Mouse (Mus musculus): Measurements from ENCODE around the gene Nanos3. TPM values are rescaled to one million over a fixed set of nuclear protein-coding genes. Genes with fewer than 3 reads are reported as not detected.

Gene Nanos3
- total RNA-seq, 2 experiments from 2014 or later = not detected

DNA sequence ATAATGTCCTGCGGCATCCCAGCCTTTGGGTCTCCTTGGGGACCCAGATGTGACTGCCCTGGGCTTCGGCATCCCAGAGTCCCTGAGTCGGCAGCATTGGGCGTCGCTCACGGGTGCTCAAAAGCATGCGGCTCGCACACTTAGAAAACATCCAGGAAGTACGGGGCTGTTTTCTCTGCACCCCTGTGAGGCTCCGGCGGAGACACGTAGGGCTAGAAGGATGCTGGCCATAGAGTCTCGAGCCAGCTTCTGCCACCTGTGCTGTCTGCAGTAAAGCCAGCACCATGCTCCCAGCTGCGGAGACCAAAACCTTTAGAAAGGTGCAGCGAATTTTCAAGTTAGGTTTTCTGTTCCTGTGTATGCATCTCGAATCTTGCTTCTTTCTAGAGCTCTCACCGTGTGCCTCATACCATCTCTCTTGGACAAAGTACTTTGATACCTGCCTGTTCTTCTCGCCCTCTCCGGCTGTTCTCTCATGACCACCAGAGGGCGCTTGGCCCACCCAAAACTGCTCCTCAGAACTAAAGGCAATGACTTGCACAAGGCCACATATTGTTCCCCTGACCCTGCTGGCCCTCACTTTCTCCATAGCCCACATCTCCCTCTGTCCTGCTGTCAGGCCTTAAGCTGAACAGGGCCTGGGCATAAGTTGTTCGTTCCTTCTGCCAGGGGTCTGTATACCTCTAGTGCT lies 2.2 kb upstream of the Nanos3 start:
- peak; percentile 60 for ATAC-seq (replicated peaks; ENCODE audit: low FRiP score, poor library complexity, severe bottlenecking)

DNA sequence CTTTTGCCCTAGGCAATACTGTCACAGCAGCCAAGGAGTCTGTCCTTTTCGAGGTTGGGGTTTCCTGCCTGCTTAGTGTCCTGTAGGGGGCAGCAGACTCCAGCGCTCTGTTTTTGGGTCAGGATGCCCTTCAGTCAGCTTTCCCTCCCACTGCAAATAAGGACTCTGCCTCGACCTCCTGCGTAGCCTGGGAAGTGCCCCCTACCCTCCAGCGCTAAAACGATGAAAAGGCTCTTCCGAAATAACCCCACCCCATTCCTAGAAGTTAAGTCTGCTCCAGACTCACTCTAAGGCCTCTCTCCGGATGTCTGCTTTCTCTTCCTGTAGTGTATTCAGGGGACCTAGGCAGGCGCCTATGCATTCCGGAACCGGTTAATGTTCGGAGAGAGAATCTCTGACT lies 1.5 kb upstream of the Nanos3 start:
- peak; percentile 80 for ATAC-seq (replicated peaks; ENCODE audit: low FRiP score, poor library complexity, severe bottlenecking)

- ATAC-seq (replicated peaks; ENCODE audit: low FRiP score, poor library complexity, severe bottlenecking) = no peak
Observed at GRCm38 (mm10) chr8:84184085-84185043, 653 bp downstream of the Nanos3 start.

DNA sequence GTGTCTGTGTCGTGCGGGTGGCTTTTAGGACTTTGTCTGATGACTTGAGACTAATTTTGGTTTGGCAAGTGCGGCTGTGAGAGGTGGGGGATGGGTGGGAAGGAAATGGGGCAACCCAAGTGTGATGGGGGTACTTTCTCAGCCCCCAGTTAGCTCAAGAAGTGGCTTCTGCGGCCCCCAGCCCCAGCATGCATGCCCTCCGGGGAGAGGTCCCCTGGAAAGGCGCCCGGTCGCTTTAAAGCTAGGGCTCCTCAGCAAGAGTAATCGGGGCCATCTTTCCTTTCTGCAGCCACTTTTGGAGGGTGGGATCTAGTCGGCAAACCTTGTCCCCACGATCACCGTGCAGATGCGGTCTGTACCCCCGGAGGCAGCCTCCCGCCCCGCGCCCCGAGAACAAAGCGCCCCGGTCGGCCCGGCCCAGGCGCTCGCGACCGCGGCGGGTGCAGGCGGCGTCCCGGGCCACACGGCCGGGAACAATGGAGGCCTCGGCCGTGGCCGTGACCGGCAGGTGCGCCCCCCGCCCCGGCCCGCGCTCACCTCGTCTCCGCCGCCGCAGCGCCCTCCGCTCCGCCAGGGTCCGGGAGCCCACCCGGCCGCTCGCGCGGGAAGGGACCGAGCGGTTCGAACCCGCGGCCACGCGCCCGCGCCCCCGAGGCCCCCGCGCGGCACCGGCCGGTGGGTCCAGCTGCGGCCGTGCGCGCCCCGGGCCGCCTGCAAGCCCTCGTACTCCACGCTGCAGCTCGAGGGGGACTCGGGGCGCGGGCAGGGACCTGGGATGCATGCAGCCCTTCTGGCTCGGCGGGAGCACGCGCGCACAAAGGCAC lies 1.5 kb downstream of the Nanos3 start:
- ATAC-seq (replicated peaks; ENCODE audit: low FRiP score, poor library complexity, severe bottlenecking) = no peak

GRCm38 (mm10) chr8:84182833-84183232 lies 2.2 kb downstream of the Nanos3 start:
- no peak for ATAC-seq (replicated peaks; ENCODE audit: low FRiP score, poor library complexity, severe bottlenecking)

DNA sequence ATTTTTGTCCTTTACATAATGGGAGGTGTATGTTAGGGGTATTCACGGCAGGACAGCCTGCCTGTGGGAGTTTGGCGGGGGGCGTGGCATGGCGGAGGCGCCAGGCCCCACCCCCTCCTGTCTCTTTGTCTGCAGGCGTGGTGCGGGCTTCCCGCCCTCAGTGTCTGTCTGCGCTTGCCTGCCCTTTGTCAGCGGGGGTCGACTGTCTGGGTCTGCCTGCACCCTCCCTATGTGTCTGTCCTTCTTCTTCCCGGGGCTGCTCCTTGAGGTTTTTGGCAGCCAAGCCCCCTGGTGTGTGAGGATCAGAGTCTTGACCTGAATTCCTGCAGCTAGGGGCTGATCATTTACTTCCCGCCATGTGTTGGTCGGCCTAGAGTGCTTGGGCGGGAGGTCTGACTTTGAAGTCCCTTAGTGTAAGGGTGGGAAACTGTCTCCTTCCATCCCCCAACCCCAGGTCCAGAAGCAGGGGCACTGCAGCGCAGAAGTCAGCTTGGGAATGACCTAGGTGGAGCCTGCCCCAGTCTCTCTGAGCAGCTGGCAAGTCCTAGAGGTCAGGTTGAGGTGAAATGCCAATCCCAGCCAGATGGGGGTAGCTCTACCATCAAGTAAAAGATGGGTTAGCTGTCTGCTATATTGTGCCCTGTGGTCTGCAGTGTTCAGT lies 4.4 kb downstream of the Nanos3 start:
- 0 out of 2 replicates have a peak, but pooled peaks have one; percentile 40 for ATAC-seq (replicated peaks; ENCODE audit: low FRiP score, poor library complexity, severe bottlenecking)

DNA sequence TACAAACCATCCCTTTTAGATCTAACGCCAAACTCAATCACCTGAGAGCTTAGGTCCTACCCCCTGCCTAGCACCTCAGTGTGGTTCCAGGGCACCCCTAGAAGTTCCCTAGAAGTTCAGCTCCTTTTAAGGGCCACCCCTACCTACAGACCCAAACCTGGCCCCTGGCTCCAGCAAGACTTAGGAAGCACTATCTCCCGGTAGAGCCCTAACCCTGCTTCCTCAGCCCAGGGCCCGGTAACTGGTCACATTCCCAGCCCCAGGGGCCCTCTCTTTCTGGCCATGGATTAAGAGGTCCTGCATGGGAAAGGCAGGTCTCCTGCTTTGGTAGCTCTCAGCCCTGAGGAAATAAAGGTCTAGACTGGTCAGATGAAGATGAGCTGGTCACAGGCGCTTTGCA lies 5.1 kb downstream of the Nanos3 start:
- ATAC-seq (replicated peaks; ENCODE audit: low FRiP score, poor library complexity, severe bottlenecking) = no peak

DNA sequence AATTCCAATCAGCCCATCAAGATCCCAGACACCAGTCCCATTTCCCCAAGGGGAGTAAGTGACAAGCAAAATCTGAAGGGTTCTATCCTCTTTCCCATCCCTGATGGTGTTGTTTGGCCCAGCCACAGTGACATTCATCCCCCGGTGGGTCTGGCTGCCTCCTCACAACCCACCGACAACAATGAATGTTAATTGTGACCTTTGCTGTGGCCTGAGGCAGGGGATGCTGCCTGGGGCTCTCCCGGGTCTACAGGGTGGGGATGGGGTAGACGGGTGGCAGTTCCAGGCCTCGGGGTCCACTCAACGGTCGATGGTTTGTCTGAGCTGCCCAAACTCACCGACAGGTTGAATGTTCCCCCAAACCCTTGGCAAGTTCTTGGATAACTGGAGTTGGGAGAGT lies 6.4 kb downstream of the Nanos3 start:
- no peak for ATAC-seq (replicated peaks; ENCODE audit: low FRiP score, poor library complexity, severe bottlenecking)

GRCm38 (mm10) chr8:84177405-84177804 lies 7.6 kb downstream of the Nanos3 start:
- no peak for ATAC-seq (replicated peaks; ENCODE audit: low FRiP score, poor library complexity, severe bottlenecking)

DNA sequence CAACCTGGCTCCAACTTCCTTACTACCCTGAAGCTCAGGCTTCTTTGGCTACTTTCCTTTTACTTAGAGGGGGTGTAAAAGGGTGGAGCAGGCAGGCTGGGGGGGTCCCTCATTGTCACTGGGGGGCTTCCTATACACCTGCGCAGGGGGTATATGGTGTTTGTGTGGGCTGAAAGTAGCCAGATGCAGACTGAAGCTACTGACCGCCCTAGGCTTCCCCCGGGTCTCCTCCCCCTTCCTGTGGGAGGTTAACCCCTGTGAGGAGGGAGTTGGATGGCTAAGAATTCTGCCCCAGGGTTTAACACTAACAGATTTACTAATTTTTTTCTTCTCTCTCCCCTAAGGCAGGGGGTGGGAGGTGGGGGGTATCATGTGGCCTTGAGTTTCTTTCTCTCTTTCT lies 8.5 kb downstream of the Nanos3 start:
- ATAC-seq (replicated peaks; ENCODE audit: low FRiP score, poor library complexity, severe bottlenecking) = no peak

DNA sequence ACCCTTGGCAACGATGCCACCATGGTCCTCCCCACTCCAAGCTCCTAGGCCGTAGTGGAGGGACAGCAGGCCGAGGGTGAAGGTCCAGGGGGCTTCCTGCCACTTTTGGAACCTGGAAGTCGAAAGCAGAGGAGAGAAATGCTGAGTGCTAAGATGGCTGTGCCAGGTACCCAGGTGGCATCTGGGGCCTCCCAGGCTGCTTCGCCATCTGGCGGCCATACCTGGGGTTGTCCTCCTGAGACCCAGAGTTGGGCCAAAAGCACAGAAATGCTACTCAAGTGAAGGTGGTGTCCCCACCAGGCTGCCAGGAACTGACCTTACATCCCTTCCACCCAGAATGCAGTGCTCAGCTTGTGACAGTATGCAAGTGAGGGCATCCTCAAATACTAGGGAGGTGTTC lies 11.2 kb downstream of the Nanos3 start:
- ATAC-seq (replicated peaks; ENCODE audit: low FRiP score, poor library complexity, severe bottlenecking) = 0 out of 2 replicates have a peak, but pooled peaks have one; percentile 45

DNA sequence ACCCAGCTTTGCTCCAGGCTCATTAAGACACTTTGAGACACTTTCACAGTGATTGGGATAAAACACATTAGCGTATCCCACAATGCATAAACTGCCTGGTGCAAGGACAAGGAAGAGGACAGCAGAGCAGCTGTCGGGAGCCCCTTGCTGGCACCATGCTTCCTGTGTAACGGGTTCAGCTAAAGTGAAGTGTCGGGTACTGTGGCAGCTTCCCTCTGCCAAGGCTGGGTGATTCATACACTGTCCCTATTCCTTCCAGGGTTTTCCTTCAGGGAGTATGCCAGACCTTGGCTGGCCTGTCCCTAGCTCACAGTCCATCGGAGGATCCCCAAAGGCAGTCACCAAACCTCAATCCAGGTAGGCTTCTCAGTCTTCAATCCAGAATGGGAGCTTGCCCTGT lies 14.9 kb downstream of the Nanos3 start:
- ATAC-seq (replicated peaks; ENCODE audit: low FRiP score, poor library complexity, severe bottlenecking) = no peak

GRCm38 (mm10) chr8:84167696-84168095 lies 17.3 kb downstream of the Nanos3 start:
- ATAC-seq (replicated peaks; ENCODE audit: low FRiP score, poor library complexity, severe bottlenecking) = no peak

GRCm38 (mm10) chr8:84157620-84158019 lies 27.4 kb downstream of the Nanos3 start:
- ATAC-seq (replicated peaks; ENCODE audit: low FRiP score, poor library complexity, severe bottlenecking) = no peak

DNA sequence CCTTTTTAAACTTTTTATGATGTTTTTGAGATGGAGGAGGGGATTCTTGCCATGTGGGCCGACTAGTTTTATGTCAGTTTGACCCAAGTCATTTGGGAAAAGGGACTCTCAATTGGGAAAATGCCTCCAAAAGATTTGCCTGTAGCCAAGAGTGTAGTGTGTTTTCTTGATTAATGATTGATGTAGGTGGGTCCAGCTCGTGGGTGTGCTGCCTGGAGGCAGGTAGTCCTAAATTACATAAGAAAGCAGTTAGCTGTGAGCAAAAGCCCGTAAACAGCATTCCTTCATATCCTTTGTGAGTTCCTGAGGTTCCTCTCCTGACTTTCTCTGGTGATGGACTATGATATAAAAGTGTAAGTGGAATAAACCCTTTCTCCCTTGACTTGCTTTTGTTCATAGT lies 35.8 kb downstream of the Nanos3 start:
- no peak for ATAC-seq (replicated peaks; ENCODE audit: low FRiP score, poor library complexity, severe bottlenecking)

DNA sequence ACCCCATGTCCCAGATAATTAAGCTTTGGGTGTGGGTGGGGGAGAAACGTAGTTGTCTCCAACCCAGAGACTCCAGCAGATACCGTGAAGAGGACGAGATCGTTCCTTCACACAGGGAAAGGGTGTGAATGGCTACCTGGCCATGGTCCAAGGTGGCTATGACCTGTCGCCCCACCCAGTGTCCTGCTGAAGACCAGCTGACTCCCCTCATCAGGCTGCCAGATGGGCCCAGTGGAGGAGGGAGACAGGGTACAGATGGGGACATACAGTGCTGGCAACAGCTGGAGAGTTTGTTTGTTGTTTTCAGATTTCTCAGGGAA lies 36.5 kb downstream of the Nanos3 start:
- ATAC-seq (replicated peaks; ENCODE audit: low FRiP score, poor library complexity, severe bottlenecking) = no peak

DNA sequence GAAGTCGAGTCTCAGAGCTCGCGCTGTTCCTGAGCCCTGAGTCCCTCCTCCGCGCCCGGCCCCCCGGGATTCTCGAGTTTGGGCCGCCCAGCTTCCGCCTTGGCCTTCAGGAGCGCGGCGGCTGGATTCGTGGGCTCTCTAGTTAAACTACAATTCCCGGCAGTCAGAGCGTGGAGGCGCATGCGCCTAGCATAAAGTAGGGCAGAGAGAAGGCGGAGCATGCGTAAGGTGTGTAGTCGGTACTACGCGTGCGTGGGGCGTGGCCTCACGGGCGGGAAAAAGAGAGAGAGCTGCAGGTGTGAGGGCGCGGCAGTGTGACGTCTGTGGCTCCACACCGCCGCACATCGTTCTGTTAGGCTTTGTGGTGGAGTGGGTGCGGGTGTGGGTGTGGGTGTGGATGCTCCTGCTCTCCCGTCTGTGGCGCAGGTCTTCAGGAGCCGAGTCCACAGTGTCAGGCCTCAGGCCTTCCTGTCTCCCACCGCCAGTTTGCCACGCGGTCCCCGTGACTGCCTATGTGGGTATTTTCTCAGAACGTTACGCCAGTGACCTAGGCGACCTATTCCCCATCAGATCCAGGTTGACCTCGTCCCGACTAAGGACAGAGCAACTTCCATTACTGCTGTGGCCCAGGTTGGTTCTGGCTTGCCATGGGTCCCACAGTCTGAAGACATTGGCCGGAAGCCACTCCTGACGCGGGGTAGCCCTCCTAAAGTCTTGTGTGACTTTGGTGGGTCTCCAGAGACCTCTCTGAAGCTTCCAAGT lies 37.1 kb downstream of the Nanos3 start, which contains the start of the genes Cc2d1a and 4930432K21Rik:
Gene Cc2d1a (minus strand): TSS at position 168 of the 762 bp plus-strand sequence.
Gene 4930432K21Rik (plus strand): TSS at position 257 of the 762 bp plus-strand sequence.
- ATAC-seq (replicated peaks; ENCODE audit: low FRiP score, poor library complexity, severe bottlenecking) = peak; percentile 95

GRCm38 (mm10) chr8:84147324-84147766 lies 37.7 kb downstream of the Nanos3 start:
- peak; percentile 39 for ATAC-seq (replicated peaks; ENCODE audit: low FRiP score, poor library complexity, severe bottlenecking)
